Mouse (Mus musculus): ENCODE measurements around the gene Reep3.

Reep3 gene

DNA sequence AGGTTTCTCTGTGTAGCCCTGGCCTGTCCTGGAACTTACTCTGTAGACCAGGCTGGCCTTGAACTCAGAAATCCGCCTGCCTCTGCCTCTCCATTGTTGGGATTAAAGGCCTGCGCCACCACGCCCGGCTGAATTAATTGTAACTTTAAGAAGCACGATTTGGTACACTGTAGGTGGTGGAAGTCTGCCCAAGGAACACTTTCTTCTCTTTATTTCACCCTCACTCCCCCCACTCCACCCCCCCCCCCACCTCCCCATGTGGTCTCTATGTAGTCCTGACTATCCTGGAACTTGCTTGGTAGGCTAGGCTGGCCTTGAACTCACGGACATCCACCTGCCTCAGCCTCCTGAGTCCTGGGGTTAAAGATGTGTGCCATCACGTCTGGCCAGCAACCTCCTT lies 47.1 kb downstream of the Reep3 start:
- DNase-seq: no peak

DNA sequence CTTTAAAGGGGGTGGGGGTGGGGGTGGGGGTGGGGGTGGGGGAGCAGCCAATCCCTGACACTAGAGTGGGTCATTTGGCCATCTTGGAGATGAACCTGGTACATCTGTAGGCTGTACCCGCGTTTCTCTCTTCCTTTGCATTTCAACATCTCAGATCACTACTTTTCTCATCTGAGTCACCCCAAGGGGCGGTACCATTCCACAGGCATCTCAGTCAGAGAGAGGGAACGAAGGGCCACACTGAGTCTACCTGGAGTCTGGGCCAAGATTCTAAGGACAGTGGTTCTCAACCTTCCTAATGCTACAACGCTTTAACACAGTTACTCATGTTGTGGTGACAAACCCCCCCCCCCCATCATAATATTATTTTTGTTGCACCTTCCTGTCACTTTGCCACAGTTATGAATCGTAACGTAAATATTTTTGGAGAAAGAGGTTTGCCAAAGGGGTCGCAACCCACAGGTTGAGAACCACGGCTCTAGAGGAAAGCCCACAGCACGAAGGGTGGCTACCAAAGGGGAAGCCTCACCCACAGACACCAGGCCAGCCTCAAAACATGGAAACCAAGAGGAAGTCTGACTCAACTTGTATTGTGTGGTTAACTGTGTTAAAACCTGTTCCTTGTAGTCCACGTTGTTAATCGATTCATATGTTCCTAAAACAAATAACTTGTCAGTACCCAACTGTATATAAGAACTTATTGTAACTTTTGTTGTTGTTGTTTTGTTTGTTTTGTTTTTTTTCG lies 47.7 kb downstream of the Reep3 start:
- DNase-seq: peak; percentile 45

DNA sequence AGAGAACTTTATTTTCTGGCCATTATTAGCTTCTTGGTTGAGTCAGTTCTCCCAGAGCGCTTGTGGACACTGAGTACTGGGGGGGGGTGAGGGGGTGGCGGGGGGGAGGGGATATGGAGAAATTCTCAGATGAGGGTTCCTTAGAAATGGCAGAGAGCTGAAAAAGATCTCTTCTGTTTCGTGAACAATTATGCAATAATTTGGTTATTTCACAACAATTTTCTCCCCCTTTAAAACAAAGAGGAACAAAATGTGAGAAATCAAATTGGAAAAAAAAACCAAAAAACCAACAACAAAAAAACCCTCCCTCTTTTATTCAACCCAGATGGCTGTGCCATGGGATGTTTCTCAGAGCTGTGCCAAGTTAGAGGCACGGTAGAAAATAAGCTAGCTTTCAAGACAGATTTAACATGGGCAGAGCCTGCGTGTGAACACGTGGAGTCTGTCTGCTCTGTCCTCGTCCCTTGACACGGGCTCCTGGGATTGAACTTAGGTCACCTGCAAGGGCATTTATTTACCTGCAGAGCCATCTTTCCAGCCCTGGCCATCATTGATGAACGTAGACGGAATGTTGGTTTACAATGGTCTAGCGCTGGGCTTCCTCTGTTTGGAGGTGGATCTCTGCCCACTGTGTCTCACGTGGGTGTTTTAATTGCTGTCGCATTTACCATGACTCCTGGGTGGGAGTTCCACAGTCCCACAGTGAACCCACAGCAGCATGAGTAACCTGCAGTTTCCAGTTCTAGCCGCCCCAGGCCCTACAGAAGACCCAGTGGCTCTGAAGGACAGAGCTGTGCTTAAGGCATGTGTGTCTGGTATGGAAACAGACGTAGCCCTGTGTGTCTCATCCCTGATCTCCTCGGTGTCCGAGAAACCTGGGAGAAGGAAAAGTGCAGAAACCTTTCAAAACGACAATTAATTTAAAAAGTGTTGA lies 48.8 kb downstream of the Reep3 start:
- no peak for DNase-seq

DNA sequence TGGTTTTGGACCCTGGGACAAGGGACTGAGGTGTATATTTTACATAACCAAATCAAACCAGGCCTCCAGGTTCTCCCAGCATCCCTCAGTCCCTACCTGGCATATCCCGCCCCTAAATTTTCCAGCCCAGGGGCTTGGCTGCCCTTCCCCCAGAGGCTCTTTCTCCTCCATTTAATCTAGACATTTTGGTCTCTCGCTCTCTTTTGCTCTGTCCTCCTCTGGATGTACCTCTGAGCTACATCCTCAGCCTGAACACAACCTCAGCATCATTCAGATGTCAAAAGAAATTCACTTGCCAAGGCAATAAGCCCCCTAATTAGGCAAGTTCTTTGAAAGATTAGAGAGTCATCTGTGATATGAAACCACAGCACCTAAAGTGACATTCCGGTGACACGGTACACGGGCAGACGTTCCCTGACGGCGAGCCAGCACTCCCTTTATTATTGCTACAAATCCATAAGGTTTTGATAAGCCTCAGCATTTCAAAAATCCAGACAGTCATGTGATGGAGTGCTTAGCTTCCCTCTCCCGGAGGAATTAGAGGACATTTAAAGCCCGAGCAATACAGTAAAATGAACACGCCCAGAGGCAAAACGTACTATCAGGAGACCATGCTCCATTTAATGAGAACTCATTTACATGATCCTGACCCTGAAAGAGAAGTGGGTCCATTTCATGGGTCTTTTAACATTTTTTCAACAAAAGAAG lies 51.4 kb downstream of the Reep3 start:
- no peak for DNase-seq

DNA sequence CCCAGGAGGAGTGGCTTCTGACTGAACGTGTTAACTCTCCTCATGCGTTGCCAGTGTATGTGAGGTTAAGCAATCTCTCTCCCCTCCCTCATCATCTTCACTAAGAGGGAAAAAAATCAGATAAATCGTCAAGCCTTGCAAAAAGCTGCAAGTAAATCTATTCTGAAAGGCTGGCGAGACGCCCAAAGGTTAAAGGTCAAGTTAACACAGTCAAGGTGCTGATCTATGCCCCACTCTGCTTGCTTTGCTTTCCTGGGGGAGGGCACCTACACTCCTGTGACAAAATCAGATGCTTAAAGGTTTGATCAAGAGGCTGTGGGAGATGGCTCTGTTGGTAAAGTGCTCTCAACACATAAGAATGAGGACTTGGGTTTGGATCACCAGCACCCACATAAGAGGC lies 52.4 kb downstream of the Reep3 start:
- peak; percentile 24 for DNase-seq

DNA sequence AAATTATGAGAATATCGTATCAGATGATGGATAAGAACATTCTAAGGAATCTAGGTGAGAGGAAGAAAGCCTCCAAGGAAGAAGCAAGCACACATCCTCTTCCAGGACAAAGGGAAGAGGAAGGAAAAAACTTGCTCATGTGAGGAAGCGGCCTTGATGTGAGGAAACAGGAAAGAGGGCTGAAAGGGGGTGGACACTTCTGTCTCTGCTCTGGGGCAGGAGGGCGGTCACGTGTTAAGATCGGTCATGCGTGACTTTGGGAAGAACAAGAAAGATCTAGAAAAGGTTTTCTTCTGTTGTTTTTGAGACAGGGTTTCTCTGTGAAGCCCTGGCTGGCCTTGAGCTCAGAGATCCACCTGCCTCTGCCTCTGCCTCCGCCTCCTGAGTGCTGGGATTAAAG lies 53.5 kb downstream of the Reep3 start:
- DNase-seq: peak; percentile 23

DNA sequence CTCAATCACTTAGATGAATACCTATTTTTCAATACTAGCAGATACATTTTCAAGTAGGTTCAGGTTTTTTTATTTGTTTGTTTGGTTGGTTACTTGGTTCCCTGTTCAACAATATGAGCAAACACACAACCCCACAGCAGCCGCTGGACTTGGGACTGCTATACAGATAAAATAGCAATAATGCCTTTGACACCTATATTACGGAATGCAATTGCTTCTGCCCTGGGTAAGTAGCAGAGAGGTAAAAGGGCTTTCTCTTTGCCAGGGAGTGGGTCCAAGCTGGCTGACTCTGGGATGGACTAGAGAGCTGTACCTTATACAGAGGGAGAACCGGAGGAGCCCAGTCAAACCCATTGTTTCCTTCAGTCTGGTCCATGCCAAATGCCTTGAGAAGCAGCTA lies 56.3 kb downstream of the Reep3 start:
- DNase-seq: no peak

DNA sequence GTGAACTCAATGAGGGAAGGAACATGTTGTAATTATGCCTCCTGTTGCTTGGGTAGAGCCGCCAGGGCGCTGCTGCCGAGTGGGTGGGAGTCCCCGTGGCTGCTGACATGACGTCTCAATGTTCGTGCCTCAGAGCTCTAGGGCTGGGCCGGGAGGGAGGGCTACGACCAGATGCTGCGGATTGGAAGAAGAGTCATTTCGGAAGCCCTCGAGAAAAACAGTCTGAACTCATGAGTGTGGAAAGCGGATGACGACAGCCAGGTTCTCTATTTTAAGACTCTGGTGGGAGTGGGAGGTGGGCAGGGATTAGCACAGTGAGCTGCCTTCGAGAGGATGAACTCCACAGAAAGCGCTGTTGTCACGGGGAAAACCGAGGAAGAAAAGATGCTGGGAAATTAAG lies 57.7 kb downstream of the Reep3 start:
- DNase-seq: no peak

DNA sequence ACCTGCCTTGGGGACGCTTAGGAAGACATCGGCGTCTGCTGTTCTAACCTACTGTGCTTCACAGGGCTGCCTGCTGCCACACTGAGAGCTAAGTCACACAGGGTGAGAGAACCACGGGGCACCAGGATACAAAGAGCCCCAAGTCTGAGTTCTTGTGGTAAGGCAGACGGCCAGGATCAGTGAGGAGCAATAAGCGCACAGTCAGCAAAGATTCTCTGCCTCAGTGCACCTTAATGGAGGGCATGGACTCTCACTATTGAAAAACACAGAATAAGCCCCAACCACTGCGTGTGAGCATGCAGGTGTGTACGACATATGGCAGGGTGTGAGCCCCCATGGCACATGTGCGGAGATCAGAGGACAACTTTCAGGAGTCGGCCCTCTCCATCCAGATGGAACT lies 60.2 kb downstream of the Reep3 start:
- DNase-seq: no peak

DNA sequence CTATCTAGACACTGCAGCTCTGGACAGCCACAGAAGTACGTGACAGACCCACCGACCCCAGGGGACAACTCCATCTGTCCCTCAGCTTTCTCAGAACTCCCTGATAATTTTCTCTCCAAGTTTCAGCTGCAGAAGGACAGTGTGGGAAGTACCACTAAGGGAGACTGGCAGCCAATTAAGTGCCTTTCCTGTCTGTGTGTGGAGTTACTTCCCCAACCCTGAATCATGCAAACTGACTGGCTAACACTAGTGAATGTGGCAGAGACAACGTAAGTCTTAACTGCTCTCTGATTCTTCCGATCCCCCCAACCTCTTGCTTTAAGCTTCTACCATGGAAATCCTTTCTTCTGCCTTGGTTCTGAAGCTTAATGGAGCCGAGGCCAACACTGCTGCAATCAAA lies 60.6 kb downstream of the Reep3 start:
- no peak for DNase-seq

DNA sequence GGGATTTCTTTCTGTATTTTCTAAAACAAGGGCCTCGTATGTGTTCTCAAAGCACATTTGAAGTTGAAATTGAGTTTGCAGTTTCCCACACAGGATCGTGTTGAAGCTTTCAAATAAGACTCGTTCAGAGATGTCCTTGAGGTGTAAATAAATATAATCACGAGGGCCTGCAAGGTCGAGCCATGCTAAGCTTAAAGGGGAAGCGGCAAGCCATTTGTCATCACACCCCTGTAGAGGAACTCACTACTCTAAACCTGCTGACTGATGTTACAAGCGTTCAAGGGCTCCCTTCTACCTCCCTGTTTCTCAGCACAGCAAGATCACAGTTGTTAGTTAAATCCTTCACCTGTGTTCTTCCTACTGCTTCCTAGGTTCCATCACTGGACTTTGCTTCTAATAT lies 65.6 kb downstream of the Reep3 start:
- DNase-seq: no peak

DNA sequence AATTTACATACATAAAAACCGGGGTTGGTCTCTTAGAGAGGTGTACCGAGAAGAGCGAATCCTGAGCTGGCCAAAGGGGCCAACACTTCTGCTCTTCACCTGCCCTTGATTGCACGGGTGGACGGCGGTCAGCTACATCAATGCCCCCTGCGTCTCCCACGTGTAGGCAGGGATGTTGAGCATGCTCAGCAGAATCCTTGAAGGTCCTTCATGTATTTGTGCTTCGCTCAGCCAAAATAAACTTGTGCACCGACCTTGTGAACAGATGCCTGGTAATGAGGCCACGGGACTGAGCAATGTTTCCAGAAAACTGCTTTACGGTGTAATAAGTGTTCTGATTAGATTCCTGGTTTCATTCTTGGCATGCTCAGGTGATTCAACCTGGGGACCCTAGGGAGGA lies 67.4 kb downstream of the Reep3 start:
- DNase-seq: peak; percentile 26

DNA sequence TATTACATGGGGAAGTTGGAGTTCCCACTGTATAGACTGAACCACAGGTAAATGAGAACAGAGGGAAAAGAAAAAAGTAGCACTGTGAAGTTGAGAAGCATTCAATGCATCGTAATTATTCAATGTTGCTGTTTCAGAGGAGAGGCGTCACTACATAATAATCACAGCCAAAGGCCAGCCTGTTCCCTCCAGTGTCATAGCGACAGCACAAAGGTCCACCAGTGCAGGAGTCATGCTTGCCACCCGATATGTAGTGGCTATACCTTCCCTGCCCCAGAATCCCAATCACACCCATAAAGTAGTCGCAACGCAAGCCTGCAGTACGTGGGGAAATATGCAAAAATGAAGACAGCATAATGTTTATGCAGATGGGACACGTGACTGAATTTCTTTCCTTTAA lies 70.4 kb downstream of the Reep3 start:
- DNase-seq: no peak

DNA sequence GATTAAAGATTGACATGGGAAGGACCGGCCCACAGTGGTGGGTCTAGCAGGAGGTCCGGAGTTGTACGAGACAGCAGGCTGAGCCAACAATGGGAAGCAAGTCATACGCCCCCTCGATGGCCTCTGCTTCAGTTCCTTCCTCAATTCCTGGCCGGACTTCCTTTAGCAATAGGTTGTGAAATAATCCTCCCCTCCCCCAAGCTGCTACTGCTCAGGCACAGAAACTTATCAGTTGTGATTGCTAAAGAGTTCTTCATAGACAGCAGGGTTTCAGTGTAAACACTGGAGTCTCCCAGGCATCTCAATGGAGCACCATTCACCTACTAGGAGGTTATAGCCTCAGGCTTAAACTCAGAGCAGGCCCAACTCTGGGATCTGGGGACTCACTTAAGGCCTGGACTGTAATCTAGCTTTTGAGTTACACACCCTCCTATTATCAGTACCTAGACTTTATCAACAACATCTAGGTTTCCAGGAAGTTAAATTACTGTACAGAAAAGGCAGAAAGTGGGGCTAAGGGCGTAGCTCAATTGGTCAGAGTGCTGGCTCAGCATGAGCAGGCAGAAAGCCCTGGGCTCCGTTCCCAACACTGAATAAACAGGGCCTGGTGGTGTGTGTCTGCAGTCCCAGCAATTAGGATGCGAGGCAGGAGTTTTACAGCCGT lies 71.0 kb downstream of the Reep3 start:
- peak; percentile 89 for DNase-seq

DNA sequence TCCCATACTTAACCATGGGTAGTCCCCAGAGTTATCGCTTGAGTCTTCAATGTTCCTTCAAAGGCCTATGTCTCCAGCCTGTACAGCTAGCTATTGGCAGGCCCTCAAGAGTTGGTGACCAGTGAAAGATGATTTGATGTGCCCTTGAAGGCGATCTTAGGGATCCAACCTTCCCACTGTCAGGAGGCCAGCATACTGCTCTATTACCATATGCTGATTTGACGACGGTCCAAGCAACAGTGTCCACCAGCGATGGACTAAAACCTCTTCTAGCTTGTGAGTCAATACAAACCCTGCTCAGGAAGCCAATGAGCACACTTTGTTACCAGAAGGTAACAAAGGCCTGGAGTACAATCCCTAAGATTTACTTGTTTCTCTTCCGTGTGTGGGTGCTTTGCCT lies 72.4 kb downstream of the Reep3 start:
- DNase-seq: no peak

DNA sequence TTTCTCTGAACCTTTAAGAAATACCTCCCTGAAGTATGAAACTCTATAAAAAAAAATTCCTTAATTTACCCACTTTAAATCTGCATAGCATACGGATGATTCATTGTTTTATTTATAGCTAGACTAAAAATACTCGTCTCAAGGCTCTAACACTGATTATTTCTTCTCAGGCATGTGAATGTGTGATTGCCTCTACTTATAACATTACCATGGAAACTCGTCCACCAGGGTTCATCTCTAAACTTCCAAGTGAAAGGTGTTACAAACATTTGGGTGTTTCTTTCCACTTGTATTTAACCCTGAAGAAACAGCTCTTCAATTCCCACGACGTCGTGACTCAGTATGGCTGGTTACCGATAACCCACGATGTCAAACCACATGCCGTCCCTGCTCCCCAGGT lies 73.7 kb downstream of the Reep3 start:
- no peak for DNase-seq

DNA sequence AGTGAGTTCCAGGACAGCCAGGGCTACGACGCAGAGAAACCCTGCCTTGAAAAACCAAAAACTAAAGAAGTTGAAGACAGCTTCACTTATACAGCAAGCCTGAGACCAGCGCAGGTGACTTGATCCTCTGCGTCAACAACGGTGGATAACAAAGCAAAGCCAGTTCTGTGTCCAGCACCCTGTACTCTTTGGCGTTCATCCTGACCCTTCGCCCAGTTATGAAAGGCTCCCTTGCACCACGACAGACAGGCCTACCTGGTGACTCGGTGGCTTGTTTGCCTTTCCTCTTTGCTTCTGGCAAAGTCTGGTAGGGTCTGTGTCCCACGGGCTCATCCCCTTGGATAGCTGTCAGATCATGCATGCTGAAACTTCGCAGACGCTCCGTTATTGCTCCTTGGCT lies 75.3 kb downstream of the Reep3 start:
- no peak for DNase-seq

DNA sequence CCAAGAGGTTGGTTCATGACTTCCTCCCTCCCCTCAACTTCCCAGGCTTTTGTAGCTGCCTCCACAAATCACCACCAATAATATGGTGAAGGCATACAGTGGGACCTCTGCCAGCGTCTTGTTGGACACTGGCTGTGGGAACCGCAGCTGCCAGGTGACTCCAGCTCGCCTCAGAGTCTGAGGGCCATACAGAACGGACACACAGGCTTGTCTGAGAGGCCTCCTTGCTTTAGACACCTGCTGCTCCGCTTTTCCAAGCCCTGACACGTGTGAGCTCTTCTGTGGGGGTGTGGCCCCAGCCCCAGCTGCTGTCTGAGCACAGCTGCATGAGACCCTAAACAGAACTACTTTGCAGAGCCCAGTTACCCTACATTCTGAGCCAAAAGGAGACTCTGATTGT lies 77.9 kb downstream of the Reep3 start:
- DNase-seq: no peak

DNA sequence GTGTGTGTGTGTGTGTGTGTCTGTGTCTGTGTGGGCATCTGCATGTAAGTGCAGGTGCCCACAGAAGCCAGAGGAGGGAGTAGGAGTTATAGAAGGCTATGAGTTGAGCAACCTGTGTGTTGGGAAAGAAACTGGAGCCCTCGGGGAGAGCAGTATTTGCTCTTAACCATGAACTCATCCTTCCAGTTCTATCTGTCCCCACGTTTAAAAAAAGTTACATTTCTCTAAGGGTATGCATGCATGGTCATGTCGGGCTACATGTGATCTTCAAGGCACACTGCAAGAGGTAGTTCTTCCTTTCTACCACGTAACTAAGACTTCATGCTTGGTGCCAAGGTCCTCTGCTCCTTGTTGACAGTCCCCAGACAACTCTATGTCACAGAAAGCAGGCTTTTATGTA lies 78.9 kb downstream of the Reep3 start:
- no peak for DNase-seq

DNA sequence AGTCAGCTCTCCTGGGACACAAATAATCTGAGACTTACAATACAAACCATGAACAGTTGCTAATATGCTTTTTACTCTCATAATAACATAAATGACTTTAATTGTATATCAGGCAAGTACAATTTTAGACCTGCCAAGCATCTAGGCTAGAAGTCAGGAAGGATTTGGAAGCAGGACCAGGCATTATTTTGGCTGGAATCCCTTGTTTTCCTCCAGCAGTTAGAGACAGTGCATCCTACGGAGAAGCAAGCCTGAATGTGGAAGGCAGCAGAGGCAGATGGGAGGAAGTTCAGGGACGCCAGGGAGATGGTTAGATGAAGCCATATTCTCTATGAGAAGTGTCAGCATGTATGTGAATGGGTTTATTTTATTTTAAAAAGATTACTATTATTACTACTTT lies 79.4 kb downstream of the Reep3 start:
- no peak for DNase-seq

DNA sequence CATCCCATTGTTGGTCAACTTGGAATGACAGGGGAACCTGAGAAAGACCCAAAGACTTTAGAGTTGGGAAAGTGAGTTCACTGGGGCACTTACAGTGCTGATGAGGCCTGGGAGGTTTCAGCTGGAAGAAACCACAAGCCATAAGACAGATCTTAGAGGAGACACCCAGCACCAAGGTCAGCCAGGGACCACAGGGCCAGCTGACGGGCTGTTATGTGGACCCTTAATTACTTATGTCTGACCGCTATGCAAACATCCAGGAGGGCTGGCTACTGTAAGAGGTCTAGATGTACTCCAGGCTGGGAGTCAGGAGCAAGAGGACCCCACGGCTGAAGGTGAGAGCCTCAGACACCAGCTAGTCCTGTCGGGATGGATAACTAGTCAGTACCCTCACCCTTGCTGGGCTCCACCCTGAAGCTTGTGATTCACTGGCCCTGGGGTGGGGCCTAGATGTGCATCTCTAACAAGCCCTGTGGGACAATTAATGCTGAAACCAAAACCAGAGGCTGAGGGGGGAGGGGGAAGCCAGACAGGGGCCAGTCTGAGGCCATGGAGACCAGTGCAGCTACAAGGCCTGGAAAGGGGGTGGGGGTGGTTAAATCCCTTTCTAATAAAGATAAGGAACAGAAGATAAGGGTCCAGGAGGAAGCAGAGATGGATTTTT lies 80.0 kb downstream of the Reep3 start:
- no peak for DNase-seq

DNA sequence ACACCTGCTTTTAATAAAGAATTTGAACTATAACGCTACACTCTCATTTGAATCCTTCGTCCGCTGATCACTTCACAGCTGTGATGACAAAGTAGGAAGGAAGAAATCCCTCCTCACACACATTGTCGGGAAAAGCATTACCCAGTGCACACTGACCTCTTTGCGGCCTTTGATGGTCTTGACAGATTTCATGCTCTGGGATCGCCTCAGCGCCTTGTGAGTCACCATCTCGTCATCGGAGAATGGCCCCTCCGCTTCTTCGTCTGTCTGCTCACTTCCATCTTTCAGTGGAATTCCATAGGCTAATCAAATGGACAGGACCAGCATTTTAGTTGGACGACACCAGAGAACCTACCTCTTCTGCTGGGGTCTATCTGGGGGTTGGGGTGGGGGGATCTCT lies 82.0 kb downstream of the Reep3 start:
- no peak for DNase-seq

DNA sequence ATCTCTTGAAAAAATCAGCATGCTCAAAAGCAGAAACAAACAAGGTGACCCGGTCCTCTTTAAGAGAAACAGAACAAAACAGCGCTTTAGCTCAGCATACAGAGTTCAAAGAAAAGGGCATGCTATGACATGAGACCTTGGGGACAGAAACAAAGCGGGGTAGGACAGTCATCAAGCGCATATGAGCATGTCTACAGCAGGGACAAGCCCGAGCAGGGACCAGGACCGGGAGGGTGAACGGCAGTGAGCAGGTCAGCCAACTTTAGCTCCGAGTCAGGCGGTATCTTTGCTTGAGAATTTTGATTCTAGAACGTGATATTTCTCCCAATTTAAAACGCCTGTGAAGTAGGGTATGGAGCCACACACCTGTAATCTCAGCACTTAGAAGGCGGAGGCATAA lies 86.2 kb downstream of the Reep3 start:
- no peak for DNase-seq
